Mouse (Mus musculus): Measurements from ENCODE around the gene Nop58. TPM values are rescaled to one million over a fixed set of nuclear protein-coding genes. Genes with fewer than 3 reads are reported as not detected.

The Nop58 gene
- polyA plus RNA-seq, 1 experiment from 2014 or later, result 226 TPM

DNA sequence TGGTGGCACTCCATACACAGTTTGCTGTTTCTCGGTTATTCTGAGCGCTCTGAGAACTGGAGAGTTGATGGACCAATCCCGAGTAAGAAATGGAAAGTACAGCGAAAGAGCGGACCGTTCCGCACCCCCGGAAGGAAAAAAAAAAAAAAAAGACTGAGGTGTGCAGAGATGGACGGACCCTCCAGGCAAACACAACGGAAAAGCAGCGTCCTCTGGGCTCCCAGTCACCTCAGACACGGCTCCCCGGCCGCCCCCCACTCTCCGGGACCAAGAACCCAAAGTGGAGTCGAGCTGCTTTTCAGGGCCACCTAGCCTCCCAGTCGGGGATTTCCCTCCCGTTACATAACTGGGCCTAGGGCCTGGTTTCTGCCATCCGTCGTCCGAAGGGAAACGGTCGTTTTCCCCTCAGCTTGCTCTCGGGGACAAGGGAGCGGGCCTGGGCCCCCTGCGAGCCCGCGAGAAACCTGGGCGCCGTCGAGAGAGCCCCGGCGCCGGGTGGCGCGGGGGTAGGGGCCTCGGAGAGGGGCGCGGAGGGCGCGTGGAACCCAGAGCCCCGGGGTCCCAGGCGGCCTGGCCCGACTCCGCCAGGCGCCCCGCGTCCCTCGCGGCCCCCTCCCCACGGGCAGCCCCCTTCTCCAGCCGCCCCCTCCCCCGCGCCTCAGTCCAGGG lies 14.7 kb upstream of the Nop58 start:
- no peaks in the 10 kb centered on the region for H3K27me3 ChIP-seq
- peak overlapping the region; percentile 96 for H3K9ac ChIP-seq
- under 1% methylated on average over 46 of the region's 54 CpGs for WGBS
- peak overlapping the region; percentile 95 for H3K27ac ChIP-seq
- H3K36me3 ChIP-seq (ENCODE audit: poor library complexity, severe bottlenecking), result 0 out of 2 replicates have a peak, but pooled peaks cover 3% of the 10 kb centered on the region
- H3K4me2 ChIP-seq, result peak overlapping the region; percentile 87
- H3K9me3 ChIP-seq (replicated peaks), result no peaks in the 10 kb centered on the region
- H3K4me1 ChIP-seq, result peaks cover 26% of the 10 kb centered on the region
- peak overlapping the region; percentile 96 for H3K4me3 ChIP-seq
- ATAC-seq, result no peak; the same call in 1 of the 2 replicates

DNA sequence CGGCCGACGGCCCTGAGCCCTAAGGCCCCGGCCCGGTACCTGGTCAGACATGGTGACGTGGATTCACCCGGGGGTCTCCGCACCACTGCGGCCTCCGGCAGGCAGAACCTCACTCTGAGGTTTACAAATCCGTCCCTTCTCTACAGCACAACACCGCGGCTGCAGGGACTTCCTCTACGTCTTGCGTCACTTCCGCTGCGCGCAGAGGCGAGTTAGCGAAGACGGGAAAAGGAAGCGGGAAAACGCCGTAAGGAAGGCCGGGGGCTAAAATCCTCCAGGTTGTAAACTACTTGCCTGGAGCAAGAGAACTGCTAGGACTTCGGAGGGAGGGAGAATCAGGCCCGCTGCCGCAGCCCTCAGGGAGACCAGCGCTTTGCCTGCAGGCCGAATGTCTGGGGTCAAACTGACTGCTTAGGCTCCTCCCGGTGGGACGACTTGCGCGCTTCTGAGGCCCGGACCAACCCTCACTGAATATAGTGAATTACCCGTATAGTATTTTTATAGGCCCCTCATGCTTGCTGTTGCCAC lies 14.1 kb upstream of the Nop58 start, which contains the start of gene Sumo1:
Gene Sumo1 (minus strand): TSS at position 194 of the 528 bp plus-strand sequence.
- H3K9me3 ChIP-seq (replicated peaks), result no peaks in the 10 kb centered on the region
- under 1% methylated on average over 33 of the region's 36 CpGs for WGBS
- peak; percentile 98 for ATAC-seq
- peaks cover 23% of the 10 kb centered on the region for H3K4me1 ChIP-seq
- no peaks in the 10 kb centered on the region for H3K27me3 ChIP-seq
- peak within 1 kb of the TSS; percentile 96 for H3K4me3 ChIP-seq
- H3K27ac ChIP-seq, result peak within 1 kb of the TSS; percentile 95
- H3K9ac ChIP-seq, result peak within 1 kb of the TSS; percentile 96
- 0 out of 2 replicates have a peak, but pooled peaks cover 3% of the 10 kb centered on the region for H3K36me3 ChIP-seq (ENCODE audit: poor library complexity, severe bottlenecking)
- peak within 1 kb of the TSS; percentile 87 for H3K4me2 ChIP-seq

DNA sequence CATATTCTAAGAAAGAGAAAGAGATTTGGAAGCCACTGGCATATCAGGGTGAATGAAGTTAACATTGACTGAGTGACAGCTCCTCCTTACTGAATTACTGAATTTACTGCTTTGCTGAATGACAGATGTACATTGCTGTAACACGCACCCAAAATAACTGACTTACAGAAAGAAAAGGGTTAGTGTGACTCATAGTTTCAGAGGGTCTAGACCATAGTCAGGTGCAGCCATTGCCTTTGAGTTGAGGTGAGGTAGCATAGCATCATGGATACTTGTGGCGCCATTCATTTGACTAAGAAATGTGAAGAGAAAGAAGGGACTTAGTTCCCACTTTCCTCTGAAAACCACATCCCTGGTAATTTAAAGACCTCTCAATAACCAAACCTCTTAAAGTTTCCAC lies 11.1 kb upstream of the Nop58 start:
- peaks cover 17% of the 10 kb centered on the region for H3K4me1 ChIP-seq
- WGBS, result over 99% methylated on average over 2 of the region's 2 CpGs
- H3K9ac ChIP-seq, result no peak overlapping the region
- no peak overlapping the region for H3K4me2 ChIP-seq
- no peak for ATAC-seq
- 0 out of 2 replicates have a peak, but pooled peaks cover 3% of the 10 kb centered on the region for H3K36me3 ChIP-seq (ENCODE audit: poor library complexity, severe bottlenecking)
- no peak overlapping the region for H3K4me3 ChIP-seq
- H3K27ac ChIP-seq, result no peak overlapping the region
- H3K9me3 ChIP-seq (replicated peaks), result no peaks in the 10 kb centered on the region
- H3K27me3 ChIP-seq, result no peaks in the 10 kb centered on the region

DNA sequence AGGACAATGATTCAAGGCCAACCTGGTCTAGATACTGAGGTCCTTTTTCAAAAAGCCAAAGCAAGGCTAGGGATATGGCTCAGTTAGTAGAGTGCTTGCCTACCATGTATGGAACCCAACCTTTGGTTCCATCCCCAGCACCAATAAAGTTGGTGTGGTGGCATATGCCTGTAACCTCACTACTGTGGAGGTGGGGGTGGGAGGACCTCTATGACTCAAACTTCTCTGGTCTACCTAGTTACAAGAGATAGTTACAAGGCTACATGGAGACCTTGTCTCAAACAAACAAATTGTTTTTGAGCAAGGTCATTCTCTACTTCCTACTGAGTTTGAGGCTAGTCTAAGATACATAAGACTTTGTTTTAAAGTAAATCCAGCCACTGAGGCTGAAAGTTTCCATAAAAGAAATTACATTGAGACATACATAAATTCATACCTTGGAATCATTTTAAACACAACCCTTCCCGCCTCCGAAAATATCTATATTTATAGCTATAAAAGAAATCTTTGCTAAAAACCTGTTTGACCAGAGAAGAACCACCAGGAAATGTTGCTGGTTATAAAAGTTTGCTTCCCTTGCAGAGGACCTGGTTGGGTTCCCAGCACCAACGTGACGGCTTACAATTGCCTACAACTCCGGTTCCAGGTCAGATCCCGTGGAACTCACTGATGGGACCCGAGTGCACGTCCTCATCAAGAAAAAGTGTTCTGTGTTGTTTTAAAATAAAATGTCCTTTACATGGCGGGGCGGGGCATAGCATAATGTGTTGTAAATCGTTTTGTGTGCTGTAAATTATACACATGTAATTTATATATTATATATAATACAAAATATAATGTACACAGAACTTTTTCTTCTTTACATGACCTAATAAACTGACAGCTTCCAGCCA lies 599 bp upstream of the Nop58 start:
- peak overlapping the region; percentile 67 for H3K4me2 ChIP-seq
- H3K36me3 ChIP-seq (ENCODE audit: poor library complexity, severe bottlenecking), result no peaks in the 10 kb centered on the region
- H3K4me1 ChIP-seq, result peaks cover 23% of the 10 kb centered on the region
- peak overlapping the region; percentile 70 for H3K4me3 ChIP-seq
- H3K9ac ChIP-seq, result peak overlapping the region; percentile 45; the same call in 1 of the 2 replicates
- H3K27me3 ChIP-seq, result peaks cover 14% of the 10 kb centered on the region
- WGBS, result 9% methylated on average over 11 of the region's 11 CpGs
- ATAC-seq, result no peak; the same call in 1 of the 2 replicates
- H3K27ac ChIP-seq, result no peak overlapping the region
- no peaks in the 10 kb centered on the region for H3K9me3 ChIP-seq (replicated peaks)

DNA sequence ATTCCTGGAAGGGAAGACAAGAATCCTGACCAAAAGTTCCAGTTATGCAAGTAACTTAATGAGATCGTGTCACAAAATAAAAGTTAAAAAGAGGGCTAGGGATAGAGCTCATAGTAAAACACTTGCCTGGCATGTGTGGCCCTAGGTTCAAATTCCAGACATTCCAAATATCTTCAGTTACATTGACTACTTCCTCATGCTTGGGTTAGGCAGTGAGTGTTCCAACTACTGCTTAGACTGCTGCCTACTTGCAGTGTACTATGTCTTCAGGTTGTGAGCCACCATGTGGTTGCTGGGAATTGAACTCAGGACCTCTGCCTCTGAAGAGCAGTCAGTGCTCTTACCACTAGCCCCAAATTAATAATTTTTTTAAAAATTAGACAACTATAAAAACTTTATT lies 2.7 kb downstream of the Nop58 start:
- no peak overlapping the region for H3K9ac ChIP-seq
- H3K36me3 ChIP-seq (ENCODE audit: poor library complexity, severe bottlenecking), result peaks cover 16% of the 10 kb centered on the region
- H3K4me3 ChIP-seq, result no peak overlapping the region
- peak overlapping the region; percentile 24 for H3K4me2 ChIP-seq
- 80% methylated on average over 1 of the region's 1 CpGs for WGBS
- no peaks in the 10 kb centered on the region for H3K9me3 ChIP-seq (replicated peaks)
- no peak overlapping the region for H3K27ac ChIP-seq
- ATAC-seq, result no peak
- H3K27me3 ChIP-seq, result peaks cover 9% of the 10 kb centered on the region
- peaks cover 23% of the 10 kb centered on the region for H3K4me1 ChIP-seq

DNA sequence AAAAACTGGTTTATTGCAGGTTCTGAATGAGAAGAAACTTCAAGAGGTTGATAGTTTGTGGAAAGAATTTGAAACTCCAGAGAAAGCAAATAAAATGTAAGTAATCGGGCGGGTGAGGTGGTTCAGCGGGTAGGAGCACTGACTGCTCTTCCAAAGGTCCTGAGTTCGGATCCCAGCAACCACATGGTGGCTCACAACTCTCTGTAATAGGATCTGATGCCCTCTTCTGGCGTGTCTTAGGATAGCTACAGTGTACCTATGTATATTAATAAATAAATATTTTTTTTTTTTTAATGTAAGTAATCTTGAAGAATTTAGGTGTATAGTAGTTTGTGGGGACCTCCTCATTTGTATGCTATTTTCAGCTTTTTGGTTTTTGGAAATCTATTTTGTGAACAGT lies 5.7 kb downstream of the Nop58 start:
- H3K9ac ChIP-seq, result no peak overlapping the region
- 94% methylated on average over 5 of the region's 5 CpGs for WGBS
- no peak for ATAC-seq

DNA sequence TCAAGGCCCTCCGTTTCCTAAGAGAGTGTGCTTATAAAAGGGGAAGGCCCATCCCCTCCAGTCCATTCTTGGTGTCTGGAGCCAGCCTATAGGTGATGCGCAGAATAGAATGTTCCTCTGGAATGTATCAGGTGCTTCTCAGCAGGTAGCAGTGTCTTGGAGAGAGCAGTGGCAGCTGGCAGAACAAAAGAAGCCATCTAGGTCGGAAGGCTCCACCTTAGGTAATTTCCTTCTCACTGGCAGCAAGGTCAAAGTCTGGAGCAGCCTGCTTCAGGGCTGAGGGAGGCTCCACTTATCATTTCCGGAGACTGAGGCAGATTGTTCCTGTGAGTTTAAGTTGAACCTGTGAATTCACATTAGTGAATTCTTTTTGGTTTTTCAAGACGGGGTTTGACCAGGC lies 13.0 kb downstream of the Nop58 start:
- no peak overlapping the region for H3K4me3 ChIP-seq
- ATAC-seq, result no peak
- H3K9ac ChIP-seq, result no peak overlapping the region
- no peaks in the 10 kb centered on the region for H3K27me3 ChIP-seq
- 89% methylated on average over 5 of the region's 5 CpGs for WGBS
- no peaks in the 10 kb centered on the region for H3K9me3 ChIP-seq (replicated peaks)
- H3K4me1 ChIP-seq, result no peaks in the 10 kb centered on the region
- H3K27ac ChIP-seq, result no peak overlapping the region
- H3K36me3 ChIP-seq (ENCODE audit: poor library complexity, severe bottlenecking), result peaks cover 80% of the 10 kb centered on the region
- H3K4me2 ChIP-seq, result no peak overlapping the region

More for the DNA sequence above, 5.7 kb downstream of the Nop58 start:
- H3K4me3 ChIP-seq, result no peak overlapping the region
- H3K27ac ChIP-seq, result no peak overlapping the region
- H3K36me3 ChIP-seq (ENCODE audit: poor library complexity, severe bottlenecking), result peaks cover 40% of the 10 kb centered on the region
- no peaks in the 10 kb centered on the region for H3K9me3 ChIP-seq (replicated peaks)
- H3K4me1 ChIP-seq, result peaks cover 19% of the 10 kb centered on the region
- no peaks in the 10 kb centered on the region for H3K27me3 ChIP-seq
- no peak overlapping the region for H3K4me2 ChIP-seq

DNA sequence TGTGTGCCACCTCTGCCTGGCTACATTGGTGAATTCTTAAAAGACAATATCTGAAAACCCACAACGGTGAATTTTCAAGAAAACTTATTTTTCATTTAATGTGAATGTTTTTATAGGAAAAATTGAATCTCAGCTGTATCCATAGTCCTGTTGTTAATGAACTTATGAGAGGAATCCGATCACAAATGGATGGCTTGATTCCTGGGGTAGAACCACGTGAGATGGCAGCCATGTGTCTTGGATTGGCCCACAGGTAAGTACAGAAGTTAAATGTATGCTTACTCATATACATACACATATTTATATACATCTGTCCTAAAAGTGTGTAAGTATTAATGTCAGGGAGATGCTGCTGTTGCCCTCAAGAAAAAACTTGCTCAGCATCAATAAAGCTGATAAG lies 13.4 kb downstream of the Nop58 start:
- Histone ChIP-seq H3K9me3 (replicated peaks) (no peaks in the 10 kb centered on the region), H3K9ac (no peak overlapping the region), H3K4me2 (no peak overlapping the region), H3K4me1 (no peaks in the 10 kb centered on the region), H3K27me3 (no peaks in the 10 kb centered on the region), H3K36me3 (ENCODE audit: poor library complexity, severe bottlenecking) (peaks cover 79% of the 10 kb centered on the region), H3K27ac (no peak overlapping the region), H3K4me3 (no peak overlapping the region)
- 97% methylated on average over 3 of the region's 3 CpGs for WGBS
- no peak for ATAC-seq

DNA sequence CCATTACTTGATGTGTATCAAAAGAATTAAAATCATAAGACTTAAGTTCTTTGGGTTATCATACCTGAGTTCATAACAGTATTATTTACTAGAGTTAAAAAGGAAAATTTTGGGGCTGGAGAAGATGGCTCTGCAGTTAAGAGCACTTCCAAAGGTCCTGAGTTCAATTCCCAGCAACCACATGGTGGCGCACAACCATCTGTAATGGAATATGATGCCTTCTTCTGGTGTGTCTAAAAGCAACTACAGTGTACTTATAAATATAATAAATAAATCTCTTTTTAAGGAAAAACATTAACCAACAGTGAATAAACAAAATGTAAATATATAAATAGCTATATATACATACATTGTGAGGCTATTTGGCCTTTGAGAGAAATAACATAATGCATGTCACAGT lies 17.0 kb downstream of the Nop58 start:
- no peaks in the 10 kb centered on the region for H3K9me3 ChIP-seq (replicated peaks)
- 94% methylated on average over 1 of the region's 1 CpGs for WGBS
- peaks cover 79% of the 10 kb centered on the region for H3K36me3 ChIP-seq (ENCODE audit: poor library complexity, severe bottlenecking)
- H3K27me3 ChIP-seq, result no peaks in the 10 kb centered on the region
- H3K27ac ChIP-seq, result no peak overlapping the region
- no peak for ATAC-seq
- no peak overlapping the region for H3K4me2 ChIP-seq
- H3K9ac ChIP-seq, result no peak overlapping the region
- no peaks in the 10 kb centered on the region for H3K4me1 ChIP-seq
- no peak overlapping the region for H3K4me3 ChIP-seq

DNA sequence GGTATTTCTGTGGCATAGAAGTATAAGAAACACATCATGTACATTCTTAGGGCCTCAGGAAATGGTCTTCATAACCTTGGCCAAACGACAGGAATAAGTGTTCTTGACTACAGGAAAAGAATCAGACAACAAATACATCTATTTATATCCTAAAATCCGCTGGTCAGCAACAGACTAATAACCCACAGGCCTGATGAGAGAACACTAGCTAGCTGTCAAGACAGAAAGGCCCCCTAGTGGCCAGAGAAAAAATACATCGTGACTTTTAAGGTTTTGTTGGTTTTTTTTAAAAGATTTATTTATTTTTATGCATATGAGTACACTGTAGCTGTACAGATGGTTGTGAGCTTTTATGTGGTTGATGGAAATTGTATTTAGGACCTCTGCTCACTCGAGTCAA lies 35.1 kb downstream of the Nop58 start:
- no peak overlapping the region for H3K4me3 ChIP-seq
- 57% methylated on average over 4 of the region's 4 CpGs for WGBS
- peaks cover 47% of the 10 kb centered on the region for H3K36me3 ChIP-seq (ENCODE audit: poor library complexity, severe bottlenecking)
- no peak overlapping the region for H3K9ac ChIP-seq
- H3K4me1 ChIP-seq, result no peaks in the 10 kb centered on the region
- H3K9me3 ChIP-seq (replicated peaks), result no peaks in the 10 kb centered on the region
- no peak overlapping the region for H3K4me2 ChIP-seq
- H3K27me3 ChIP-seq, result no peaks in the 10 kb centered on the region
- H3K27ac ChIP-seq, result no peak overlapping the region
- ATAC-seq, result no peak

DNA sequence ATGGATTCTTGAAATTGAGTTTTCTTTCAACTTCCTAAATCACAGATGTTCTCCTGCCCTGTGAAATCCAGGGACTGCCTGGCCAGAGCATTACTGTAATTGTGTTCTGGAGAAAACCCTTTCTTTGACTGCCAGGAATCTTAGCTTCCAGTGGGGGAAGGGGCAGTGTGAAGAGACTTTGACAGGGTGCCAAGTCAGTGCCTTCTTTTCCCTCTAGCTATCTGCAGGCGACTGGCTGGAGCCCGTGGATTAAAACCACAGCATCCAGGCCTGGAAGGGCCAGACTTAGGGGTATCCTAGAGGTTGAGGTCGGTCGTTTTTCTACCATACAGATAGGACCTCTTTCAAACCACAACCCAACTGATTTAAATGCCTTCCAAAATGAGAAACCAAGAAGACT lies 40.9 kb downstream of the Nop58 start:
- WGBS, result 61% methylated on average over 4 of the region's 4 CpGs
- H3K4me3 ChIP-seq, result no peak overlapping the region
- no peak overlapping the region for H3K4me2 ChIP-seq
- peaks cover 12% of the 10 kb centered on the region for H3K36me3 ChIP-seq (ENCODE audit: poor library complexity, severe bottlenecking)
- H3K9ac ChIP-seq, result no peak overlapping the region
- no peaks in the 10 kb centered on the region for H3K9me3 ChIP-seq (replicated peaks)
- H3K27ac ChIP-seq, result no peak overlapping the region
- 0 out of 2 replicates have a peak, but pooled peaks cover 12% of the 10 kb centered on the region for H3K4me1 ChIP-seq
- no peaks in the 10 kb centered on the region for H3K27me3 ChIP-seq
- ATAC-seq, result no peak

DNA sequence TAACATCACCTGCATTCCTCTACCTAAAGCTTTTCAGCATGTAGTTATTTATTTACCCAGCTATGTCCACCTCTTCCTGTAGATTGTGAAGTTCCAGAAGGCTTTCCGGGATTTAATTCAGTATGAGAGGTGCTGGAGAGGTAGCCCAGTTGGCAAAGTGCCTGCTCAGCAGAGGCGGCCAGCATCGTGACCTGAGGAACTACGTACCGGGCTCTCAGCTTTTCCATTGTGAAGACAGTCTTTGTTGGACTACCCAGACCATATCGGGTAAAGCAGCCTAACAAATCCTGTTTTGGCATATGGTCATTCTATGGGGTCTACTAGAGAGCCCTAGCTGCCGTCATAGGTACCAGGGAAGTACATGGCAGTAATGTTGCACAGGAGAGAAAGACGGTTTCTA lies 45.3 kb downstream of the Nop58 start:
- 73% methylated on average over 8 of the region's 8 CpGs for WGBS
- 0 out of 2 replicates have a peak, but pooled peaks cover 13% of the 10 kb centered on the region for H3K4me1 ChIP-seq
- no peak for ATAC-seq
- H3K36me3 ChIP-seq (ENCODE audit: poor library complexity, severe bottlenecking), result no peaks in the 10 kb centered on the region
- H3K4me2 ChIP-seq, result no peak overlapping the region
- H3K4me3 ChIP-seq, result no peak overlapping the region
- no peak overlapping the region for H3K27ac ChIP-seq
- H3K9ac ChIP-seq, result no peak overlapping the region
- no peaks in the 10 kb centered on the region for H3K9me3 ChIP-seq (replicated peaks)
- no peaks in the 10 kb centered on the region for H3K27me3 ChIP-seq
